Mouse (Mus musculus) ovary, adult 18-20 months (tissue): Measurements from ENCODE around the gene Olfr733.

Experiments
- DNase-seq: peaks from one replicate; pipeline ENCODE4 v3.0.0; 2022; ENCODE audit warnings: low spot score, mixed read lengths

Gene Olfr733

GRCm38 (mm10) chr14:50301422-50301821, at the start of gene Olfr733:
Gene Olfr733 (minus strand): TSS chr14:50301522.
- DNase-seq = no peak

GRCm38 (mm10) chr14:50348796-50349195, 47.5 kb upstream of the Olfr733 start, which contains the start of gene Olfr735:
Gene Olfr735 (minus strand): TSS chr14:50348872.
- DNase-seq = no peak

GRCm38 (mm10) chr14:50326661-50327060, 25.3 kb upstream of the Olfr733 start, which contains the start of gene Olfr734:
Gene Olfr734 (minus strand): TSS chr14:50326761.
- no peak for DNase-seq

- no peak for DNase-seq
Measured at GRCm38 (mm10) chr14:50284106-50284505, 17.2 kb downstream of the Olfr733 start, which contains the start of gene Olfr732. Gene Olfr732 (minus strand): TSS chr14:50284206.
